Mouse (Mus musculus) heart, embryonic 10.5 days (tissue): ENCODE data around the gene Dao. TPM values are rescaled to one million over a fixed set of nuclear protein-coding genes. Genes with fewer than 3 reads are reported as not detected.

Experiments
- DNase-seq: peaks from one replicate; pipeline ENCODE4 v3.0.0-alpha.2; 2017; ENCODE audit warnings: low spot score
- H3K27ac ChIP-seq: fragments of 300-500 bp; sonication (generic); 2 replicates; pipeline ENCODE4 v1.5.1; 2016; ENCODE audit warnings: mild to moderate bottlenecking
- H3K27me3 ChIP-seq: fragments of 300-500 bp; sonication (generic); 2 replicates; pipeline ENCODE4 v1.6.1; 2016; ENCODE audit warnings: mild to moderate bottlenecking; ENCODE audit not compliant: poor library complexity, insufficient read depth, severe bottlenecking
- H3K36me3 ChIP-seq: fragments of 300-500 bp; sonication (generic); 2 replicates; pipeline ENCODE4 v1.6.1; 2016; ENCODE audit warnings: mild to moderate bottlenecking, moderate library complexity
- H3K4me1 ChIP-seq: fragments of 300-500 bp; sonication (generic); 2 replicates; pipeline ENCODE4 v1.6.1; 2016; ENCODE audit warnings: mild to moderate bottlenecking
- H3K4me3 ChIP-seq: fragments of 300-500 bp; sonication (generic); 2 replicates; pipeline ENCODE4 v1.5.1; 2016; ENCODE audit warnings: mild to moderate bottlenecking, moderate library complexity
- H3K9me3 ChIP-seq: fragments of 300-500 bp; sonication (generic); 2 replicates; pipeline ENCODE4 v1.6.1; 2016; ENCODE audit warnings: mild to moderate bottlenecking, moderate library complexity
- WGBS: fragments of 180-500 bp; shearing (Covaris S2); methylation state at CpG from one replicate; pipeline ENCODE4 v1.1.7; 2016; 5-methylcytosine and 5-hydroxymethylcytosine counted together
- polyA plus RNA-seq: library from polyadenylated mRNA; unstranded; fragments of >200 nt; fragmentation: Nextera tagmentation; extraction: Ambion mirVana; gene quantifications from 2 replicates; pipeline ENCODE4 v1.2.1, GENCODE M21; 2016

Gene Dao
- polyA plus RNA-seq, 1 experiment from 2014 or later: not detected

DNA sequence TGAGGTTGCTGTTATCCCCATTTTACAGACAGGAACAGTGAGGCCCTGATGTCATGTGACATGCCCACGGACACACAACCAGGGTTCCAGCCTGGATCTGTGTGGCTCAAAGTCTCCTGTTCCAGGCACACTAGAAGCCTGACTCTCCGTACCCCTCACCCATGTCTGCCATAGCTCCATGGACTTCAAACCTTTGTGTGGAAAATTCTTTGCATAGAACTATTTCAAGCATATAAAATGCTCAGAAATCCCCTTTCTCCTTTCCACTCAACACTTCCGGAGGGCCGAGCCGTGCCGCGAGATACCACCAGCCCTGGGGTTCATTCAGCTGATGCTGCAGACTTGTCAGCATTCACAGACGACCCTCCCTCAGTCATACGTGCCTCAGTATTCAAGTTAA lies 64.0 kb downstream of the Dao start:
- no peak for DNase-seq
- Histone ChIP-seq H3K4me3 (no peak overlapping the region), H3K4me1 (no peaks in the 10 kb centered on the region), H3K9me3 (no peaks in the 10 kb centered on the region), H3K27me3 (0 out of 2 replicates have a peak, but pooled peaks cover 2% of the 10 kb centered on the region), H3K36me3 (no peaks in the 10 kb centered on the region), H3K27ac (no peak overlapping the region)
- 76% methylated on average over 9 of the region's 9 CpGs for whole genome bisulfite sequencing

DNA sequence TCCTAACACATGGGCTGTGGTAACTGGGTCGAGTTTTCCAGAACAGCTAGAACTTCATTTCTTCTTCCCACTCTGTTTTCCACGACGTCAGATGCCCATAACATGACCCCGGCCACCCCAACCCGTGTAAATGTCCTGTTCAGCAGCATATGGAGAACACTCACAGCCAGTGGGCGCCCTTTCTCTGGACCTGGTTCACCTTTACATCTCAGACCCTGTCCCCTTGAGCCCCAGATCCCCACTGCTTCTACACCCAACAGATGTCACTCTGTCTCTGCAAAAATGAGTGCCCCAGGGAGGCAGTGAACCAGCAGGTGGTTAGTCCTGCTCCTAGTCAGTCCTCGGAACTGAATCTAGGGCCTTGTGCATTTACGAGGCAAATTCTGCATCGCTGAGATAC lies 64.5 kb downstream of the Dao start:
- Histone ChIP-seq H3K4me3 (no peak overlapping the region), H3K36me3 (no peaks in the 10 kb centered on the region), H3K4me1 (no peaks in the 10 kb centered on the region), H3K9me3 (no peaks in the 10 kb centered on the region), H3K27me3 (0 out of 2 replicates have a peak, but pooled peaks cover 2% of the 10 kb centered on the region), H3K27ac (no peak overlapping the region)
- no peak for DNase-seq
- WGBS: 70% methylated on average over 9 of the region's 9 CpGs

DNA sequence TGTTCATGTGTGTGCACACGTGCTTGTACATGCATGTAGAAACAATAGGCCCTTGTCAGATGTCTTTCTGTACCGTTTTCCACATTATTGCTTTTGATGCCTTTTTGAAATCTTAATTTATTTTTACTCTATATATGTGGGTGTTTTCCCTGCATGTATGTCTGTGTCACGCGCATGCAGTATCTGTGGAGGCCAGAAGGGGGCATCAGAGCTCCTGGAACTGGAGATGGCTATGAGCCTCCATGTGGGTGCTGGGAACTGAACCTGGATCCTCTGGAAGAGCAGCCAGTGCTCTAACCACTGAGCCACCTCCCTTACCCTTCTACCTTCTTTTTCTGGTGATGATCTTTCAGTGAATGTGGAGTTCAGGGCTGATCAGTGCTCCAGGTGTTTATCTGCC lies 67.4 kb downstream of the Dao start:
- no peak overlapping the region for H3K4me3 ChIP-seq
- 0 out of 2 replicates have a peak, but pooled peaks cover 2% of the 10 kb centered on the region for H3K27me3 ChIP-seq
- 89% methylated on average over 4 of the region's 4 CpGs for WGBS
- no peaks in the 10 kb centered on the region for H3K4me1 ChIP-seq
- no peaks in the 10 kb centered on the region for H3K9me3 ChIP-seq
- no peak for DNase-seq
- no peaks in the 10 kb centered on the region for H3K36me3 ChIP-seq
- H3K27ac ChIP-seq: no peak overlapping the region

DNA sequence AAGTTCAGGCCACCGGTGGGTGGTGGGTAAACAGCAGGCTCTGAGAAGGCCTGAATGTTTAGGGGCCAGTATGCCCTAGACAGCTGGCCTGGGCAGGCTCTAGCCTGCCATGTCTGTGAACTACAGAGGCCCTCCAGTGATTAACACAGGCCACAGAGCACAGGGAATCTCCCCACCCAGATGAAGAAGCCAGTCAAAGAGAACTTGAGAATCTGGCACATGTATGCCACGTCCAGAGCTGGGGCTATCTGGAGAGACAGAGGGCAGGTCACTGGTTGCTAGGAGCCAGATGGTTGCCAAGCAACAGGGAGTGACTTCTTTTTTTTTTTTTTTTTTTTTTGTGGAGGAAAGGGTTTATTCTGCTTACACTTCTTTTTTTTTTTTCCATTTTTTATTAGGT lies 68.8 kb downstream of the Dao start:
- no peaks in the 10 kb centered on the region for H3K27me3 ChIP-seq
- H3K36me3 ChIP-seq: no peaks in the 10 kb centered on the region
- no peak overlapping the region for H3K27ac ChIP-seq
- H3K4me1 ChIP-seq: no peaks in the 10 kb centered on the region
- no peak overlapping the region for H3K4me3 ChIP-seq
- WGBS: 53% methylated on average over 2 of the region's 2 CpGs
- H3K9me3 ChIP-seq: no peaks in the 10 kb centered on the region
- DNase-seq: no peak

Other genes starting within 250 kb of the Dao start
- 46.0 and 63.9 TPM in 2 replicates for gene Sart3, start 231.2 kb upstream of the Dao start, polyA plus RNA-seq
- gene Iscu, start 231.0 kb upstream of the Dao start, polyA plus RNA-seq: 98.7 and 105 TPM in 2 replicates
- gene Tmem119, start 203.2 kb upstream of the Dao start, polyA plus RNA-seq: 13.5 and 42.1 TPM in 2 replicates
- 0.64 and 1.3 TPM in 2 replicates for gene Selplg, start 171.1 kb upstream of the Dao start, polyA plus RNA-seq
- gene Coro1c, start 94.9 kb upstream of the Dao start, polyA plus RNA-seq: 163 and 178 TPM in 2 replicates
- gene Ssh1, start 9.8 kb upstream of the Dao start, polyA plus RNA-seq: 16.7 and 18.3 TPM in 2 replicates
- gene Usp30, start 61.8 kb downstream of the Dao start, polyA plus RNA-seq: 9.9 and 10.2 TPM in 2 replicates
- gene Svop, start 87.9 kb downstream of the Dao start, polyA plus RNA-seq: 0.23 and 0.46 TPM in 2 replicates
- 13.0 and 13.2 TPM in 2 replicates for gene Alkbh2, start 124.5 kb downstream of the Dao start, polyA plus RNA-seq
- gene Ung, start 126.7 kb downstream of the Dao start, polyA plus RNA-seq: 68.1 and 70.9 TPM in 2 replicates
- 5.8 and 11.7 TPM in 2 replicates for gene Acacb, start 142.8 kb downstream of the Dao start, polyA plus RNA-seq